Mouse (Mus musculus) heart, adult 2 months (tissue): ENCODE measurements at regions not wholly inside any gene's neighbourhood (a gene's known extent, or its start where the extent isn't known, plus 50 kb on each side); places are given as distances from the start of the nearest gene placed in this dataset.
A peak's percentile ranks its signal among the peaks of the same experiment; 100 is the strongest.

Source experiments
- DNase-seq, 2 experiments: peaks; one replicate each; pipeline ENCODE4 v3.0.0; 2021
- H3K27ac ChIP-seq: fragments of 200-600 bp; 2 replicates; pipeline ENCODE4 v1.8.1; 2022
- H3K27me3 ChIP-seq: fragments of 200-500 bp; 2 replicates; pipeline ENCODE4 v1.6.1; 2012; ENCODE audit warnings: mild to moderate bottlenecking, low read length, inconsistent platforms, mixed read lengths; ENCODE audit not compliant: control insufficient read depth, insufficient read depth
- H3K36me3 ChIP-seq: fragments of 200-500 bp; 2 replicates; pipeline ENCODE4 v1.6.1; 2012; ENCODE audit warnings: low read length, inconsistent platforms; ENCODE audit not compliant: control insufficient read depth, insufficient read depth
- H3K4me1 ChIP-seq: fragments of 200-500 bp; 2 replicates; pipeline ENCODE4 v1.6.1; 2011; ENCODE audit warnings: low read length; ENCODE audit not compliant: control insufficient read depth, insufficient read depth
- H3K4me3 ChIP-seq: fragments of 200-600 bp; 2 replicates; pipeline ENCODE4 v1.8.1; 2022
- H3K79me2 ChIP-seq: fragments of 200-500 bp; replicated peaks from 2 replicates; pipeline ENCODE4 v1.6.1; 2012; ENCODE audit warnings: mild to moderate bottlenecking, inconsistent platforms, low read length, moderate library complexity, mixed read lengths; ENCODE audit not compliant: control insufficient read depth, insufficient read depth
- H3K9ac ChIP-seq: fragments of 200-500 bp; 2 replicates; pipeline ENCODE4 v1.6.1; 2012; ENCODE audit warnings: low read depth, mild to moderate bottlenecking, control low read depth, inconsistent platforms, low read length, mixed read lengths
- CTCF ChIP-seq: fragments of 200-600 bp; IDR thresholded peaks from 2 replicates; pipeline ENCODE4 v1.8.1; 2022; ENCODE audit warnings: antibody characterized with exemption, mild to moderate bottlenecking, moderate library complexity
- EP300 ChIP-seq: fragments of 200-500 bp; IDR thresholded peaks from 2 replicates; pipeline ENCODE4 v1.6.1; 2011; ENCODE audit warnings: low read depth, low read length, control low read depth; ENCODE audit not compliant: insufficient read depth
- POLR2A ChIP-seq: fragments of 200-500 bp; IDR thresholded peaks from 2 replicates; pipeline ENCODE4 v1.6.1; 2011; ENCODE audit warnings: mild to moderate bottlenecking, low read depth, low read length, control low read depth; ENCODE audit not compliant: insufficient read depth
- WGBS: fragments of 180-500 bp; shearing (Covaris S2); methylation state at CpG from one replicate; pipeline ENCODE4 v1.1.7; 2018; 5-methylcytosine and 5-hydroxymethylcytosine counted together
- intact Hi-C: fragments of 180-260 bp; cut with DNase I; formaldehyde crosslinking; loops from one replicate; pipeline ENCODE4 v1.15.1; 2025

- Histone ChIP-seq H3K9ac (no peak overlapping the region), H3K4me1 (peaks cover 4% of the 10 kb centered on the region), H3K27ac (no peak overlapping the region), H3K27me3 (no peaks in the 10 kb centered on the region), H3K36me3 (peaks cover 10% of the 10 kb centered on the region), H3K4me3 (no peak overlapping the region), H3K79me2 (no peaks in the 10 kb centered on the region)
- intact Hi-C loops = loop anchor here (10.0 kb wide), 1 partner anchor 468 kb away; no protein-coding TSS in a partner anchor
- no peak for DNase-seq
- 63% methylated on average over 1 of the region's 1 CpGs for WGBS
- TF ChIP-seq CTCF (no peak), POLR2A (no peak), EP300 (no peak)
These were observed 115.0 kb downstream of the Gm10295 start for GRCm38 (mm10) chr7:71236334-71236733.

GRCm38 (mm10) chr7:71234176-71234769 is 117.0 kb downstream of the Gm10295 start:
- no peaks in the 10 kb centered on the region for H3K79me2 ChIP-seq
- no peak overlapping the region for H3K9ac ChIP-seq
- DNase-seq = no peak
- H3K27me3 ChIP-seq = no peaks in the 10 kb centered on the region
- H3K4me3 ChIP-seq = no peak overlapping the region
- peaks cover 10% of the 10 kb centered on the region for H3K36me3 ChIP-seq
- intact Hi-C loops = loop anchor here (5.0 to 10.0 kb wide), 5 partner anchors 78 to 471 kb away; no protein-coding TSS in a partner anchor
- no peak for TF ChIP-seq POLR2A
- TF ChIP-seq CTCF = no peak
- no peak for TF ChIP-seq EP300
- no peak overlapping the region for H3K27ac ChIP-seq
- H3K4me1 ChIP-seq = peaks cover 9% of the 10 kb centered on the region
- 93% methylated on average over 5 of the region's 5 CpGs for WGBS

GRCm38 (mm10) chr7:71232821-71233815 is 118.2 kb downstream of the Gm10295 start:
- Histone ChIP-seq H3K27ac (peak overlapping the region; percentile 15), H3K4me3 (no peak overlapping the region), H3K36me3 (peaks cover 10% of the 10 kb centered on the region), H3K4me1 (peaks cover 10% of the 10 kb centered on the region), H3K27me3 (no peaks in the 10 kb centered on the region), H3K79me2 (no peaks in the 10 kb centered on the region), H3K9ac (no peak overlapping the region)
- no peak for DNase-seq
- intact Hi-C loops = loop anchor here (5.0 to 10.0 kb wide), 5 partner anchors 79 to 472 kb away; no protein-coding TSS in a partner anchor
- WGBS = 44% methylated on average over 8 of the region's 8 CpGs
- no peak for TF ChIP-seq CTCF

- peaks cover 10% of the 10 kb centered on the region for H3K4me1 ChIP-seq
- WGBS = 59% methylated on average over 4 of the region's 4 CpGs
- H3K27ac ChIP-seq = peak overlapping the region; percentile 59
- intact Hi-C loops = loop anchor here (2.0 to 10.0 kb wide), 6 partner anchors 81 to 474 kb away; no protein-coding TSS in a partner anchor
- DNase-seq = peak; percentile 48 to 69
- H3K79me2 ChIP-seq = no peaks in the 10 kb centered on the region
- H3K9ac ChIP-seq = no peak overlapping the region
- peaks cover 10% of the 10 kb centered on the region for H3K36me3 ChIP-seq
- no peaks in the 10 kb centered on the region for H3K27me3 ChIP-seq
- TF ChIP-seq EP300 (no peak), POLR2A (no peak), CTCF (no peak)
- H3K4me3 ChIP-seq = no peak overlapping the region
These were observed 120.3 kb downstream of the Gm10295 start for GRCm38 (mm10) chr7:71230901-71231477.

- H3K27ac ChIP-seq = peak overlapping the region; percentile 56
- intact Hi-C loops = loop anchor here (5.0 kb wide), 1 partner anchor 153 kb away; no protein-coding TSS in a partner anchor
These were observed 122.1 kb downstream of the Gm10295 start for GRCm38 (mm10) chr7:71229183-71229582.

More at GRCm38 (mm10) chr7:71229183-71229582, 122.1 kb downstream of the Gm10295 start:
- no peak for DNase-seq
- 28% methylated on average over 3 of the region's 3 CpGs for WGBS
- Histone ChIP-seq H3K4me3 (no peak overlapping the region), H3K36me3 (peaks cover 10% of the 10 kb centered on the region), H3K79me2 (no peaks in the 10 kb centered on the region), H3K9ac (no peak overlapping the region), H3K27me3 (no peaks in the 10 kb centered on the region), H3K4me1 (peaks cover 10% of the 10 kb centered on the region)
- TF ChIP-seq CTCF = no peak
- TF ChIP-seq POLR2A = no peak
- TF ChIP-seq EP300 = no peak
